Mouse (Mus musculus) forebrain, embryonic 16.5 days (tissue): Measurements from ENCODE around the gene Polk. TPM values are rescaled to one million over a fixed set of nuclear protein-coding genes. Genes with fewer than 3 reads are reported as not detected.

Source experiments
- ATAC-seq: fragments of 200-750 bp; cut with Nextera tagmentation; 2 replicates; pipeline ENCODE4 v1.8.0; 2017; ENCODE audit warnings: mild to moderate bottlenecking, moderate library complexity
- H3K27ac ChIP-seq: fragments of 300-500 bp; sonication (generic); 2 replicates; pipeline ENCODE4 v1.5.1; 2014; ENCODE audit warnings: low read length, control low read depth
- H3K27me3 ChIP-seq: fragments of 300-500 bp; sonication (generic); replicated peaks from 2 replicates; pipeline ENCODE4 v1.6.1; 2014; ENCODE audit warnings: low read length; ENCODE audit not compliant: control insufficient read depth, insufficient read depth
- H3K36me3 ChIP-seq: fragments of 300-500 bp; sonication (generic); 2 replicates; pipeline ENCODE4 v1.6.1; 2014; ENCODE audit not compliant: control insufficient read depth, insufficient read depth
- H3K4me1 ChIP-seq: fragments of 300-500 bp; sonication (generic); replicated peaks from 2 replicates; pipeline ENCODE4 v1.6.1; 2014; ENCODE audit warnings: low read length; ENCODE audit not compliant: control insufficient read depth, insufficient read depth
- H3K4me2 ChIP-seq: fragments of 300-500 bp; sonication (generic); 2 replicates; pipeline ENCODE4 v1.6.1; 2014; ENCODE audit warnings: mild to moderate bottlenecking, low read length, control low read depth
- H3K4me3 ChIP-seq: fragments of 300-500 bp; sonication (generic); replicated peaks from 2 replicates; pipeline ENCODE4 v1.5.1; 2014; ENCODE audit warnings: mild to moderate bottlenecking, low read length, control low read depth
- H3K9ac ChIP-seq: fragments of 300-500 bp; sonication (generic); replicated peaks from 2 replicates; pipeline ENCODE4 v1.6.1; 2014; ENCODE audit warnings: low read depth, low read length, control low read depth
- H3K9me3 ChIP-seq: fragments of 300-500 bp; sonication (generic); 2 replicates; pipeline ENCODE4 v1.6.1; 2016; ENCODE audit warnings: low read length; ENCODE audit not compliant: control insufficient read depth
- WGBS: fragments of 180-500 bp; shearing (Covaris S2); extraction: QIAGEN DNeasy Blood & Tissue Kit; methylation state at CpG from one replicate; pipeline ENCODE4 v1.1.7; 2014; 5-methylcytosine and 5-hydroxymethylcytosine counted together
- polyA plus RNA-seq: library from polyadenylated mRNA; unstranded; fragments of >200 nt; fragmentation: Nextera tagmentation; extraction: Ambion mirVana; gene quantifications from 2 replicates; pipeline ENCODE4 v1.2.1, GENCODE M21; 2015

Gene Polk
- polyA plus RNA-seq, 1 experiment from 2014 or later = 7.1 TPM

- H3K27ac ChIP-seq = no peak overlapping the region
- no peak overlapping the region for H3K9ac ChIP-seq
- no peak for ATAC-seq
- no peaks in the 10 kb centered on the region for H3K4me1 ChIP-seq
- no peaks in the 10 kb centered on the region for H3K36me3 ChIP-seq
- H3K4me2 ChIP-seq = no peak overlapping the region
- H3K4me3 ChIP-seq = no peak overlapping the region
- WGBS = 87% methylated on average over 5 of the region's 5 CpGs
- no peaks in the 10 kb centered on the region for H3K9me3 ChIP-seq
- H3K27me3 ChIP-seq = no peaks in the 10 kb centered on the region
These were observed 28.0 kb downstream of the Polk start for GRCm38 (mm10) chr13:96514154-96514942.

- H3K27ac ChIP-seq = no peak overlapping the region
- H3K4me3 ChIP-seq = no peak overlapping the region
- no peaks in the 10 kb centered on the region for H3K9me3 ChIP-seq
- ATAC-seq = no peak
- no peaks in the 10 kb centered on the region for H3K4me1 ChIP-seq
- WGBS = 71% methylated on average over 5 of the region's 5 CpGs
- no peak overlapping the region for H3K9ac ChIP-seq
- H3K4me2 ChIP-seq = no peak overlapping the region
- no peaks in the 10 kb centered on the region for H3K27me3 ChIP-seq
- no peaks in the 10 kb centered on the region for H3K36me3 ChIP-seq
These were observed 30.5 kb downstream of the Polk start for GRCm38 (mm10) chr13:96511893-96512292.

GRCm38 (mm10) chr13:96511262-96511661 is 31.1 kb downstream of the Polk start:
- no peaks in the 10 kb centered on the region for H3K27me3 ChIP-seq
- 92% methylated on average over 1 of the region's 1 CpGs for WGBS
- H3K36me3 ChIP-seq = no peaks in the 10 kb centered on the region
- H3K27ac ChIP-seq = no peak overlapping the region
- ATAC-seq = no peak
- no peaks in the 10 kb centered on the region for H3K9me3 ChIP-seq
- H3K4me3 ChIP-seq = no peak overlapping the region
- no peak overlapping the region for H3K4me2 ChIP-seq
- no peak overlapping the region for H3K9ac ChIP-seq
- H3K4me1 ChIP-seq = no peaks in the 10 kb centered on the region

- Histone ChIP-seq H3K4me3 (no peak overlapping the region), H3K36me3 (no peaks in the 10 kb centered on the region), H3K4me2 (no peak overlapping the region), H3K27me3 (no peaks in the 10 kb centered on the region), H3K9me3 (no peaks in the 10 kb centered on the region), H3K9ac (no peak overlapping the region), H3K27ac (no peak overlapping the region), H3K4me1 (no peaks in the 10 kb centered on the region)
- ATAC-seq = no peak
- WGBS = 93% methylated on average over 13 of the region's 13 CpGs
These were observed 31.7 kb downstream of the Polk start for GRCm38 (mm10) chr13:96510635-96511034.

- Histone ChIP-seq H3K4me2 (no peak overlapping the region), H3K27me3 (no peaks in the 10 kb centered on the region), H3K4me1 (no peaks in the 10 kb centered on the region), H3K36me3 (no peaks in the 10 kb centered on the region), H3K9ac (no peak overlapping the region), H3K4me3 (no peak overlapping the region), H3K9me3 (no peaks in the 10 kb centered on the region), H3K27ac (no peak overlapping the region)
- no peak for ATAC-seq
- WGBS = 82% methylated on average over 4 of the region's 4 CpGs
These were observed 34.8 kb downstream of the Polk start for GRCm38 (mm10) chr13:96507541-96507940.

- H3K9me3 ChIP-seq = no peaks in the 10 kb centered on the region
- H3K36me3 ChIP-seq = no peaks in the 10 kb centered on the region
- no peak for ATAC-seq
- H3K9ac ChIP-seq = no peak overlapping the region
- H3K27me3 ChIP-seq = no peaks in the 10 kb centered on the region
- no peak overlapping the region for H3K27ac ChIP-seq
- no peaks in the 10 kb centered on the region for H3K4me1 ChIP-seq
- no peak overlapping the region for H3K4me3 ChIP-seq
- no peak overlapping the region for H3K4me2 ChIP-seq
- WGBS = 89% methylated on average over 6 of the region's 6 CpGs
These were observed 36.1 kb downstream of the Polk start for GRCm38 (mm10) chr13:96506313-96506712.

- H3K4me3 ChIP-seq = no peak overlapping the region
- no peak for ATAC-seq
- no peak overlapping the region for H3K4me2 ChIP-seq
- H3K27me3 ChIP-seq = no peaks in the 10 kb centered on the region
- H3K9ac ChIP-seq = no peak overlapping the region
- WGBS = 88% methylated on average over 4 of the region's 4 CpGs
- H3K4me1 ChIP-seq = no peaks in the 10 kb centered on the region
- no peak overlapping the region for H3K27ac ChIP-seq
- H3K36me3 ChIP-seq = no peaks in the 10 kb centered on the region
- no peaks in the 10 kb centered on the region for H3K9me3 ChIP-seq
These were observed 36.7 kb downstream of the Polk start for GRCm38 (mm10) chr13:96505661-96506060.

GRCm38 (mm10) chr13:96499891-96500290 is 42.5 kb downstream of the Polk start:
- Histone ChIP-seq H3K4me3 (no peak overlapping the region), H3K9me3 (no peaks in the 10 kb centered on the region), H3K9ac (no peak overlapping the region), H3K4me2 (no peak overlapping the region), H3K27ac (no peak overlapping the region), H3K36me3 (no peaks in the 10 kb centered on the region), H3K27me3 (no peaks in the 10 kb centered on the region), H3K4me1 (no peaks in the 10 kb centered on the region)
- 69% methylated on average over 2 of the region's 2 CpGs for WGBS
- no peak for ATAC-seq

- no peak for ATAC-seq
- 78% methylated on average over 8 of the region's 8 CpGs for whole genome bisulfite sequencing
- Histone ChIP-seq H3K9ac (no peak overlapping the region), H3K27ac (no peak overlapping the region), H3K4me2 (no peak overlapping the region), H3K4me1 (no peaks in the 10 kb centered on the region), H3K27me3 (no peaks in the 10 kb centered on the region), H3K4me3 (no peak overlapping the region), H3K36me3 (no peaks in the 10 kb centered on the region), H3K9me3 (no peaks in the 10 kb centered on the region)
These were observed 45.7 kb downstream of the Polk start for GRCm38 (mm10) chr13:96496630-96497029.

- Histone ChIP-seq H3K27ac (no peak within 1 kb of the TSS), H3K36me3 (no peaks in the 10 kb centered on the region), H3K4me2 (no peak within 1 kb of the TSS), H3K4me3 (no peak within 1 kb of the TSS), H3K4me1 (no peaks in the 10 kb centered on the region), H3K27me3 (no peaks in the 10 kb centered on the region), H3K9ac (no peak within 1 kb of the TSS), H3K9me3 (no peaks in the 10 kb centered on the region)
- ATAC-seq = no peak
- WGBS = 92% methylated on average over 3 of the region's 3 CpGs
These were observed 51.9 kb downstream of the Polk start, which contains the start of gene Gm17622 for GRCm38 (mm10) chr13:96490433-96490832. Gene Gm17622 (plus strand): TSS chr13:96490733.
